Mouse (Mus musculus) thymus, adult 2 months (tissue): ENCODE data around the gene Rnf186.

Experiments
- CTCF ChIP-seq: fragments of 200-500 bp; IDR thresholded peaks from 2 replicates; pipeline ENCODE4 v1.5.1; 2012; ENCODE audit warnings: mild to moderate bottlenecking, control low read depth, low read length, moderate library complexity, borderline replicate concordance; ENCODE audit not compliant: control insufficient read depth, poor library complexity, insufficient read depth; ENCODE audit errors: extremely low read depth
- POLR2A ChIP-seq: fragments of 200-500 bp; IDR thresholded peaks from 2 replicates; pipeline ENCODE4 v1.6.1; 2012; ENCODE audit warnings: mild to moderate bottlenecking, low read length, control low read depth, moderate library complexity; ENCODE audit not compliant: control insufficient read depth, poor library complexity, insufficient read depth; ENCODE audit errors: extremely low read depth

DNA sequence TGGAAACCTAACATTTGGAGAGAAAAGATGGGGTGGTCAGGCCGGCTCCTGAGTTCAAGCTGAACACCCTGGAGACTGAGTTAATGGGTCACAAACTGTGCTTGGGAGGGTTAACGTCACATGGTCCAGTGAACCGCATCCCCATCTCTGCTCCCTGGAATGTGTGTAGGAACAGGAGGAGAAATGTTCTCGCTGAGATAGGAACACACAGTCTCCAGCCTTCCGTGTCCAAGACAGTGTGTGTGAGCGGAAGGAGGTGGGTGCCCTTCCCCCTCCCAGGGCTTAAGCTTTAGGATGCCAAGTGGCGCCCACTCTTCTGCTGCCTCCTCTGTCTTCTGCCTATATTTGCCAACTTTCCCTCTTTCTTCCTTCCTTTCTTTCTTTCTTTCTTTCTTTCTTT is 7.0 kb upstream of the Rnf186 start:
- no peak for TF ChIP-seq POLR2A
- no peak for TF ChIP-seq CTCF
